Mouse (Mus musculus): ENCODE measurements around the gene Olfr1044.
"Not testable (repeated sequence)": the region's sequence is repeated elsewhere in the genome, so short reads cannot be mapped to it uniquely, and the experiment has no call there.

Gene Olfr1044

GRCm38 (mm10) chr2:86177720-86178119 is at the start of gene Olfr1044:
Gene Olfr1044, minus strand, starts transcription at chr2:86177820.
- DNase-seq (ENCODE audit: low read depth), result no peak

- DNase-seq (ENCODE audit: low read depth), result no peak
These were observed 41.6 kb upstream of the Olfr1044 start, which contains the start of gene Olfr1046 for GRCm38 (mm10) chr2:86219214-86219613. Gene Olfr1046, minus strand, starts transcription at chr2:86219314.

- no peak for DNase-seq (ENCODE audit: low read depth)
These were observed 25.3 kb upstream of the Olfr1044 start, which contains the start of gene Olfr1045 for GRCm38 (mm10) chr2:86202909-86203308. Gene Olfr1045, minus strand, starts transcription at chr2:86203009.

- DNase-seq (ENCODE audit: low read depth), result no peak
These were observed 18.2 kb upstream of the Olfr1044 start for GRCm38 (mm10) chr2:86195863-86196262.

GRCm38 (mm10) chr2:86185583-86185982 is 8.0 kb upstream of the Olfr1044 start, which contains the start of gene Olfr52:
Gene Olfr52, minus strand, starts transcription at chr2:86185683.
- DNase-seq (ENCODE audit: low read depth), result no peak

- no peak for DNase-seq (ENCODE audit: low read depth)
These were observed 2.3 kb upstream of the Olfr1044 start for GRCm38 (mm10) chr2:86179950-86180349.

- not testable (repeated sequence) for DNase-seq (ENCODE audit: low read depth)
These were observed 2.2 kb downstream of the Olfr1044 start for GRCm38 (mm10) chr2:86175422-86175821.

GRCm38 (mm10) chr2:86167422-86167821 is 10.2 kb downstream of the Olfr1044 start, which contains the start of gene Olfr1043:
Gene Olfr1043, minus strand, starts transcription at chr2:86167522.
- DNase-seq (ENCODE audit: low read depth), result no peak

GRCm38 (mm10) chr2:86161738-86162137 is 15.9 kb downstream of the Olfr1044 start, which contains the start of gene Olfr1042:
Gene Olfr1042, minus strand, starts transcription at chr2:86161838.
- no peak for DNase-seq (ENCODE audit: low read depth)

- DNase-seq (ENCODE audit: low read depth), result no peak
These were observed 31.0 kb downstream of the Olfr1044 start, which contains the start of gene Olfr1040 for GRCm38 (mm10) chr2:86146632-86147031. Gene Olfr1040, minus strand, starts transcription at chr2:86146732.

GRCm38 (mm10) chr2:86135828-86136227 is 41.8 kb downstream of the Olfr1044 start, which contains the start of gene Olfr1039:
Gene Olfr1039, minus strand, starts transcription at chr2:86135928.
- DNase-seq (ENCODE audit: low read depth), result no peak
